Mouse (Mus musculus) heart, embryonic 16.5 days (tissue): ENCODE data around the gene Fam206a. TPM values are rescaled to one million over a fixed set of nuclear protein-coding genes. Genes with fewer than 3 reads are reported as not detected.

Source experiments
- ATAC-seq: fragments of 200-750 bp; cut with Nextera tagmentation; replicated peaks from 2 replicates; pipeline ENCODE4 v1.8.0; 2017; ENCODE audit warnings: moderate number of reproducible peaks; ENCODE audit not compliant: insufficient read depth, low FRiP score; ENCODE audit errors: extremely low read depth
- H3K27ac ChIP-seq: fragments of 300-500 bp; sonication (generic); 2 replicates; pipeline ENCODE4 v1.5.1; 2014; ENCODE audit warnings: mild to moderate bottlenecking, low read length, control low read depth, moderate library complexity
- H3K27me3 ChIP-seq: fragments of 300-500 bp; sonication (generic); 2 replicates; pipeline ENCODE4 v1.6.1; 2014; ENCODE audit warnings: low read length, mixed read lengths; ENCODE audit not compliant: control insufficient read depth, insufficient read depth
- H3K36me3 ChIP-seq: fragments of 300-500 bp; sonication (generic); 2 replicates; pipeline ENCODE4 v1.6.1; 2014; ENCODE audit not compliant: control insufficient read depth, insufficient read depth
- H3K4me1 ChIP-seq: fragments of 300-500 bp; sonication (generic); 2 replicates; pipeline ENCODE4 v1.6.1; 2014; ENCODE audit warnings: low read length, mixed read lengths; ENCODE audit not compliant: control insufficient read depth, insufficient read depth
- H3K4me2 ChIP-seq: fragments of 300-500 bp; sonication (generic); 2 replicates; pipeline ENCODE4 v1.6.1; 2014; ENCODE audit warnings: low read depth, mild to moderate bottlenecking, control low read depth, low read length
- H3K4me3 ChIP-seq: fragments of 300-500 bp; sonication (generic); 2 replicates; pipeline ENCODE4 v1.5.1; 2014; ENCODE audit warnings: mild to moderate bottlenecking, control low read depth, low read length
- H3K9ac ChIP-seq: fragments of 300-500 bp; sonication (generic); 2 replicates; pipeline ENCODE4 v1.6.1; 2014; ENCODE audit warnings: low read length, control low read depth
- H3K9me3 ChIP-seq: fragments of 300-500 bp; sonication (generic); replicated peaks from 2 replicates; pipeline ENCODE4 v1.6.1; 2016; ENCODE audit warnings: low read length; ENCODE audit not compliant: control insufficient read depth
- WGBS: fragments of 180-500 bp; shearing (Covaris S2); extraction: QIAGEN DNeasy Blood & Tissue Kit; methylation state at CpG from one replicate; pipeline ENCODE4 v1.1.7; 2014; 5-methylcytosine and 5-hydroxymethylcytosine counted together
- polyA plus RNA-seq: library from polyadenylated mRNA; unstranded; fragments of >200 nt; fragmentation: Nextera tagmentation; extraction: Ambion mirVana; gene quantifications from 2 replicates; pipeline ENCODE4 v1.2.1, GENCODE M21; 2015

Fam206a gene
- polyA plus RNA-seq, 1 experiment from 2014 or later = 9.0 TPM

DNA sequence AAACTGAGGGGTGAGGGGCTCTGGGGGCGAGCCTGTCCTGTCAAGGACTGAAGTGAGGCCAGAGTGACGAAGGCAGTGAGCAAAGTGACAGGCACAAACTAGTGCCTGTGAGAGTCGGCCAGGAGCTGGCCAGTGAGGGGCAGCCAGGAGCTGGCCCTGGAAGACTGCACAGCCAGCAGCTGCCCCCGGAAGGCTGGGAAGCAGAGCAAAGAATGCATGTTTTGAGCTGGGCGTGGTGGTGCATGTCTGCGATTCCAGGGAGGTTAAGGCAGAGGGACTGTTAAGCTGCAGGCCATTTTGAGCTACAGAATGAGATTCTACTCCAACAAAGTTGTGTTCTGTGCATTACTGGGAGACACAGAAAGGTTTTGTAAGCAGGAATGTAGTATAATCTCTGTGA, 48.6 kb downstream of the Fam206a start:
- 9% methylated on average over 6 of the region's 6 CpGs for whole genome bisulfite sequencing
- no peaks in the 10 kb centered on the region for H3K27me3 ChIP-seq
- H3K4me1 ChIP-seq = peaks cover 6% of the 10 kb centered on the region
- peak overlapping the region; percentile 43 for H3K9ac ChIP-seq
- peak overlapping the region; percentile 53; the same call in 1 of the 2 replicates for H3K27ac ChIP-seq
- no peaks in the 10 kb centered on the region for H3K36me3 ChIP-seq
- peak overlapping the region; percentile 30 for H3K4me2 ChIP-seq
- ATAC-seq = peak; percentile 55; the same call in 1 of the 2 replicates
- no peaks in the 10 kb centered on the region for H3K9me3 ChIP-seq
- no peak overlapping the region for H3K4me3 ChIP-seq

GRCm38 (mm10) chr4:56855935-56856334, 53.8 kb downstream of the Fam206a start:
- H3K4me2 ChIP-seq = no peak overlapping the region
- H3K36me3 ChIP-seq = no peaks in the 10 kb centered on the region
- no peaks in the 10 kb centered on the region for H3K27me3 ChIP-seq
- ATAC-seq = no peak
- peaks cover 3% of the 10 kb centered on the region for H3K4me1 ChIP-seq
- no peak overlapping the region for H3K9ac ChIP-seq
- 89% methylated on average over 5 of the region's 5 CpGs for WGBS
- no peak overlapping the region for H3K27ac ChIP-seq
- no peak overlapping the region for H3K4me3 ChIP-seq
- H3K9me3 ChIP-seq = no peaks in the 10 kb centered on the region

- Histone ChIP-seq H3K4me1 (peaks cover 2% of the 10 kb centered on the region; the same call in 1 of the 2 replicates), H3K4me3 (no peak overlapping the region), H3K36me3 (no peaks in the 10 kb centered on the region), H3K4me2 (no peak overlapping the region), H3K27ac (no peak overlapping the region), H3K9me3 (no peaks in the 10 kb centered on the region), H3K9ac (no peak overlapping the region), H3K27me3 (no peaks in the 10 kb centered on the region)
- WGBS = 81% methylated on average over 8 of the region's 8 CpGs
- no peak for ATAC-seq
These were observed 54.3 kb downstream of the Fam206a start for GRCm38 (mm10) chr4:56856371-56856949.

- Histone ChIP-seq H3K4me3 (no peak overlapping the region), H3K27ac (no peak overlapping the region), H3K36me3 (no peaks in the 10 kb centered on the region), H3K4me2 (no peak overlapping the region), H3K4me1 (peaks cover 12% of the 10 kb centered on the region), H3K9me3 (no peaks in the 10 kb centered on the region), H3K9ac (no peak overlapping the region), H3K27me3 (no peaks in the 10 kb centered on the region)
- 73% methylated on average over 9 of the region's 9 CpGs for WGBS
- no peak for ATAC-seq
These were observed 56.6 kb downstream of the Fam206a start for GRCm38 (mm10) chr4:56858733-56859132.

Other genes with a start within 250 kb of the Fam206a start
- gene Gm26657, start 62.3 kb upstream of the Fam206a start, polyA plus RNA-seq = not detected in 2 replicates
- not detected in 2 replicates for gene Actl7b, start 60.9 kb upstream of the Fam206a start, polyA plus RNA-seq
- not detected in 2 replicates for gene Actl7a, start 58.9 kb upstream of the Fam206a start, polyA plus RNA-seq
- gene Elp1, start within 50 bp of the Fam206a start, polyA plus RNA-seq = 25.8 and 26.6 TPM in 2 replicates
- 27.1 and 27.6 TPM in 2 replicates for gene Ctnnal1, start 62.8 kb downstream of the Fam206a start, polyA plus RNA-seq
- gene Tmem245, start 145.1 kb downstream of the Fam206a start, polyA plus RNA-seq = 17.3 and 23.4 TPM in 2 replicates
- 0.14 and 0.36 TPM in 2 replicates for gene Frrs1l, start 188.0 kb downstream of the Fam206a start, polyA plus RNA-seq